Mouse (Mus musculus) limb, embryonic 11.5 days (tissue): ENCODE measurements around the gene 2310030G06Rik. TPM values are rescaled to one million over a fixed set of nuclear protein-coding genes. Genes with fewer than 3 reads are reported as not detected.

Experiments
- ATAC-seq: fragments of 200-750 bp; cut with Nextera tagmentation; 2 replicates; pipeline ENCODE4 v1.8.0; 2017; ENCODE audit warnings: low read depth; ENCODE audit not compliant: insufficient number of reproducible peaks, low FRiP score, low TSS enrichment
- DNase-seq: peaks from one replicate; pipeline ENCODE4 v3.0.0-alpha.2; 2015; ENCODE audit warnings: low spot score
- H3K27ac ChIP-seq: fragments of 300-500 bp; sonication (generic); replicated peaks from 2 replicates; pipeline ENCODE4 v1.5.1; 2014; ENCODE audit warnings: low read depth, mild to moderate bottlenecking, low read length
- H3K27me3 ChIP-seq: fragments of 300-500 bp; sonication (generic); 2 replicates; pipeline ENCODE4 v1.6.1; 2014; ENCODE audit warnings: mild to moderate bottlenecking, low read length, mixed read lengths; ENCODE audit not compliant: control insufficient read depth, insufficient read depth
- H3K36me3 ChIP-seq: fragments of 300-500 bp; sonication (generic); 2 replicates; pipeline ENCODE4 v1.6.1; 2014; ENCODE audit warnings: mild to moderate bottlenecking, low read length, moderate library complexity, mixed read lengths; ENCODE audit not compliant: control insufficient read depth, insufficient read depth
- H3K4me1 ChIP-seq: fragments of 300-500 bp; sonication (generic); 2 replicates; pipeline ENCODE4 v1.6.1; 2014; ENCODE audit warnings: low read length, mixed read lengths; ENCODE audit not compliant: control insufficient read depth, insufficient read depth
- H3K4me2 ChIP-seq: fragments of 300-500 bp; sonication (generic); 2 replicates; pipeline ENCODE4 v1.6.1; 2014; ENCODE audit warnings: low read depth, mild to moderate bottlenecking, moderate library complexity; ENCODE audit not compliant: severe bottlenecking
- H3K4me3 ChIP-seq: fragments of 300-500 bp; sonication (generic); 2 replicates; pipeline ENCODE4 v1.5.1; 2014; ENCODE audit warnings: low read depth, low read length
- H3K9ac ChIP-seq: fragments of 300-500 bp; sonication (generic); 2 replicates; pipeline ENCODE4 v1.6.1; 2014; ENCODE audit warnings: mild to moderate bottlenecking, low read length
- H3K9me3 ChIP-seq: fragments of 300-500 bp; sonication (generic); 2 replicates; pipeline ENCODE4 v1.6.1; 2016; ENCODE audit warnings: low read length; ENCODE audit not compliant: control insufficient read depth
- WGBS: fragments of 180-500 bp; shearing (Covaris S2); extraction: QIAGEN DNeasy Blood & Tissue Kit; methylation state at CpG from one replicate; pipeline ENCODE4 v1.1.7; 2014; 5-methylcytosine and 5-hydroxymethylcytosine counted together
- polyA plus RNA-seq: library from polyadenylated mRNA; unstranded; fragments of >200 nt; fragmentation: Nextera tagmentation; extraction: Ambion mirVana; gene quantifications from 2 replicates; pipeline ENCODE4 v1.2.1, GENCODE M21; 2014

Gene 2310030G06Rik
- polyA plus RNA-seq, 1 experiment from 2014 or later: 1.7 TPM

DNA sequence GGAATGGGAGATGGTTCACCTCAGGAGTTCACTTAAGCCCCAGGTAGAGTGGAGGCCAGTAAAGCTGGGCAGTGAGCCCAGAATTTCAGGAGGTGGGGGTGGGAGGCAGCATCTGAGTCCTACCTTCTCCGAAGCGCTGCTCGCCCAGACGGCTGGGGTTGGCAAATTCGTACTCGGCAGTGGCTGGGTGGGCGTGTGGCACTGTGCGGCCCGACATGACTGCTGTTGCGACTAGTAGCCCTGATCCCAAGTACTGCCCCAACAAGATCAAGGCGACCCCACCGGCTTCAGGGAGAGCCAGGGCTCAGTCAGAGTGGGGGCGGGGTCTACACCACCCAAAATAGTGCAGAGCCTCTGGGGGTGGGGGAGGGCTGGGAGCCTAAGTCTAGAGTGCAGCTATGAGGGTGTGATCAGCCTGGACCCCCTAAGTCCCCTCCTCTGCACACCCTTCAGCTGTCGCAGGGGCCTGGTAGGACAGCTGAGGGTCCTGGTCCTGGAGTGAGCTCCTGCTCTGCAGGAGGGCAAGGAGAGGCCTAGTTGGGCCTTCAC is 5.8 kb upstream of the 2310030G06Rik start, which contains the start of gene Hspb2:
TSS of gene Hspb2 (minus strand) at position 301 of the 549 bp plus-strand sequence.
- no peak within 1 kb of the TSS for H3K4me2 ChIP-seq
- 65% methylated on average over 14 of the region's 14 CpGs for WGBS

GRCm38 (mm10) chr9:50751323-50751722 is 5.0 kb upstream of the 2310030G06Rik start, which contains the start of gene Cryab:
Cryab (plus strand) TSS chr9:50751325.
- Histone ChIP-seq H3K4me3 (no peak within 1 kb of the TSS), H3K9ac (no peak within 1 kb of the TSS), H3K4me1 (no peaks in the 10 kb centered on the region), H3K9me3 (no peaks in the 10 kb centered on the region), H3K4me2 (no peak within 1 kb of the TSS), H3K27ac (no peak within 1 kb of the TSS), H3K36me3 (no peaks in the 10 kb centered on the region), H3K27me3 (no peaks in the 10 kb centered on the region)
- ATAC-seq (no peak), DNase-seq (no peak)
- 65% methylated on average over 22 of the region's 22 CpGs for WGBS

More for the DNA sequence above, 5.8 kb upstream of the 2310030G06Rik start, which contains the start of gene Hspb2:
- no peaks in the 10 kb centered on the region for H3K36me3 ChIP-seq
- no peaks in the 10 kb centered on the region for H3K27me3 ChIP-seq
- 0 out of 2 replicates have a peak, but pooled peaks have one; percentile 35 for ATAC-seq
- H3K9me3 ChIP-seq: no peaks in the 10 kb centered on the region
- no peak for DNase-seq
- no peak within 1 kb of the TSS for H3K27ac ChIP-seq
- H3K4me3 ChIP-seq: no peak within 1 kb of the TSS
- H3K4me1 ChIP-seq: no peaks in the 10 kb centered on the region
- no peak within 1 kb of the TSS for H3K9ac ChIP-seq

DNA sequence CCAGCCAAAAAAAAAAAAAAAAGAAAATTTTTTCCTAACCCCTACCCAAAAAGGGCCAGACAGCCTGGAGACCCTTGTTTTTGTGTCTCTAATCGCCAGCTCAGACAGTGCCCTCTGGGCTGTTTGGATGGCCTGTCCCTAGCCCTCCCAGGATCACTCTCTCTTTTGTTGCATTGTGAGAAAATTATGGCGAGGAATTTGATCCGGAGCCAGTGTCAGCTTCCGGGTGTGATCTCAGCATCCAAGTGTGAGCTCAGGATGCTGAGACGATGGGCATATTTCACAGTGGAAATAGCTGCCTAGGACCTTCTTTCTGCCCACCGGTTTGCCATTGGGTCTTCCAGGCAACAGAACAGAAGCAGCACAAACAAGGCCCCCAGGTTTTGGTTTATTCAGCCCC is 4.4 kb upstream of the 2310030G06Rik start:
- no peaks in the 10 kb centered on the region for H3K36me3 ChIP-seq
- H3K9me3 ChIP-seq: no peaks in the 10 kb centered on the region
- ATAC-seq (no peak), DNase-seq (no peak)
- no peak overlapping the region for H3K9ac ChIP-seq
- no peak overlapping the region for H3K4me2 ChIP-seq
- H3K27me3 ChIP-seq: no peaks in the 10 kb centered on the region
- no peak overlapping the region for H3K4me3 ChIP-seq
- 0 out of 2 replicates have a peak, but pooled peaks cover 3% of the 10 kb centered on the region for H3K4me1 ChIP-seq
- no peak overlapping the region for H3K27ac ChIP-seq
- 85% methylated on average over 6 of the region's 6 CpGs for WGBS

DNA sequence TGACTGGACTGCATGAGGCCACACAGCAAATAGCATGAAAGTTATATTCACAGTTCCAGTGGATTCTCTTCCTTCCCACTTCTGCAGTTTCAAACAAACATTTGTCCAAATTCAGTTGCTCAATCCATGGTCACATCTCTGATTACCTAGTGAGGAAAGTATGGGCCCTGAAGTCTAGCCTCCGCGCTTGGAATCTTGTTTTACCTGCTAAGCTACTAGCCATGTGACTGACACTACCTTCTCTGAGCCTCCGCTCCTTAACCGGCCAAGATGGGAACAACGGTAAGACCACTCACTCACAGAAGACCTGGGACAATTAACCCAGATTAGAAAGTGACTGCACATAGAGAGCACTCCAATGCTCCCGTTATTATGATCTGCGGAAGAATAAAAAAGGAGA is 530 bp downstream of the 2310030G06Rik start:
- Histone ChIP-seq H3K4me2 (peak overlapping the region; percentile 55; the same call in 1 of the 2 replicates), H3K27ac (no peak overlapping the region), H3K9ac (peak overlapping the region; percentile 46; the same call in 1 of the 2 replicates), H3K4me1 (0 out of 2 replicates have a peak, but pooled peaks cover 3% of the 10 kb centered on the region), H3K9me3 (no peaks in the 10 kb centered on the region), H3K36me3 (no peaks in the 10 kb centered on the region), H3K4me3 (0 out of 2 replicates have a peak overlapping the region, but pooled peaks have one; percentile 20), H3K27me3 (no peaks in the 10 kb centered on the region)
- DNase-seq (no peak), ATAC-seq (no peak)
- WGBS: 13% methylated on average over 7 of the region's 7 CpGs

- DNase-seq (no peak), ATAC-seq (no peak)
- Histone ChIP-seq H3K4me2 (no peak overlapping the region), H3K4me1 (peaks cover 8% of the 10 kb centered on the region; the same call in 1 of the 2 replicates), H3K4me3 (no peak overlapping the region), H3K9me3 (no peaks in the 10 kb centered on the region), H3K9ac (no peak overlapping the region), H3K27me3 (no peaks in the 10 kb centered on the region), H3K27ac (no peak overlapping the region), H3K36me3 (no peaks in the 10 kb centered on the region)
- WGBS: 73% methylated on average over 2 of the region's 2 CpGs
These were observed 3.6 kb downstream of the 2310030G06Rik start for GRCm38 (mm10) chr9:50742744-50743143.

DNA sequence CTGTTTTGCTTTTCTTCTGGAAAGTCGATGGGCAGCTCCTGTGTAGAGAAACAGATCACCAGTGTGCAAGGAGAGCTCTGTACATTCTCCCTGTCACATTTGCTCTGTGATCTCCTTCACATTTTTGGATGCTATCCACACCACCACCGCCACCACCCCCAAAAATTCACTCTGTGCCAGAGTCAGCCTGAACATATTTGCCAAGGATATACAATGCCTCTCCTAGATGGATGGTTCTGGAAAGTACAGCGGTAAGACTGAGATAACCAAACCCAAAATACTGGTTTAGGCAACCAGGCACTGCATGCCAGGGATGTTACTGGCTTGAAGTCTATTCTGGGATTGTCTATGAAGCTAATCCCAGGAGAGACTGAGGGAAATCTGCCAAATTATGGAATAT is 4.1 kb downstream of the 2310030G06Rik start:
- no peak overlapping the region for H3K4me2 ChIP-seq

GRCm38 (mm10) chr9:50740867-50741784 is 5.2 kb downstream of the 2310030G06Rik start:
- no peak overlapping the region for H3K4me2 ChIP-seq
- no peaks in the 10 kb centered on the region for H3K27me3 ChIP-seq

More for the DNA sequence above, 4.1 kb downstream of the 2310030G06Rik start:
- Histone ChIP-seq H3K27me3 (no peaks in the 10 kb centered on the region), H3K4me3 (no peak overlapping the region), H3K27ac (no peak overlapping the region), H3K9me3 (no peaks in the 10 kb centered on the region), H3K9ac (no peak overlapping the region), H3K4me1 (peaks cover 8% of the 10 kb centered on the region; the same call in 1 of the 2 replicates), H3K36me3 (no peaks in the 10 kb centered on the region)
- 93% methylated on average over 3 of the region's 3 CpGs for WGBS
- no peak for ATAC-seq
- DNase-seq: no peak

More at GRCm38 (mm10) chr9:50740867-50741784, 5.2 kb downstream of the 2310030G06Rik start:
- WGBS: 82% methylated on average over 14 of the region's 14 CpGs
- ATAC-seq (no peak), DNase-seq (no peak)
- no peaks in the 10 kb centered on the region for H3K9me3 ChIP-seq
- no peaks in the 10 kb centered on the region for H3K36me3 ChIP-seq
- H3K4me1 ChIP-seq: peaks cover 7% of the 10 kb centered on the region; the same call in 1 of the 2 replicates
- no peak overlapping the region for H3K27ac ChIP-seq
- no peak overlapping the region for H3K4me3 ChIP-seq
- H3K9ac ChIP-seq: no peak overlapping the region
